Mouse (Mus musculus) hindbrain, embryonic 13.5 days (tissue): Measurements from ENCODE around the gene Tial1. TPM values are rescaled to one million over a fixed set of nuclear protein-coding genes. Genes with fewer than 3 reads are reported as not detected.

Experiments used
- ATAC-seq: fragments of 200-750 bp; cut with Nextera tagmentation; 2 replicates; pipeline ENCODE4 v1.8.0; 2017; ENCODE audit warnings: moderate TSS enrichment; ENCODE audit not compliant: low FRiP score
- H3K27ac ChIP-seq: fragments of 300-500 bp; sonication (generic); 2 replicates; pipeline ENCODE4 v1.5.1; 2015; ENCODE audit warnings: inconsistent platforms, mild to moderate bottlenecking, moderate library complexity
- H3K27me3 ChIP-seq: fragments of 300-500 bp; sonication (generic); 2 replicates; pipeline ENCODE4 v1.6.1; 2015; ENCODE audit warnings: mild to moderate bottlenecking, inconsistent platforms
- H3K36me3 ChIP-seq: fragments of 300-500 bp; sonication (generic); 2 replicates; pipeline ENCODE4 v1.6.1; 2015; ENCODE audit warnings: mild to moderate bottlenecking, inconsistent platforms
- H3K4me1 ChIP-seq: fragments of 300-500 bp; sonication (generic); replicated peaks from 2 replicates; pipeline ENCODE4 v1.6.1; 2015; ENCODE audit warnings: inconsistent platforms
- H3K4me2 ChIP-seq: fragments of 300-500 bp; sonication (generic); 2 replicates; pipeline ENCODE4 v1.6.1; 2015; ENCODE audit warnings: inconsistent platforms, mild to moderate bottlenecking, moderate library complexity
- H3K4me3 ChIP-seq: fragments of 300-500 bp; sonication (generic); 2 replicates; pipeline ENCODE4 v1.5.1; 2015; ENCODE audit warnings: mild to moderate bottlenecking, inconsistent platforms
- H3K9ac ChIP-seq: fragments of 300-500 bp; sonication (generic); 2 replicates; pipeline ENCODE4 v1.6.1; 2015; ENCODE audit warnings: mild to moderate bottlenecking, inconsistent platforms
- H3K9me3 ChIP-seq: fragments of 300-500 bp; sonication (generic); 2 replicates; pipeline ENCODE4 v1.6.1; 2016; ENCODE audit warnings: inconsistent platforms
- WGBS: fragments of 180-500 bp; shearing (Covaris S2); methylation state at CpG from one replicate; pipeline ENCODE4 v1.1.7; 2015; 5-methylcytosine and 5-hydroxymethylcytosine counted together
- polyA plus RNA-seq: library from polyadenylated mRNA; unstranded; fragments of >200 nt; fragmentation: Nextera tagmentation; extraction: Ambion mirVana; gene quantifications from 2 replicates; pipeline ENCODE4 v1.2.1, GENCODE M21; 2015

The Tial1 gene
- 34.3 and 36.2 TPM in 2 replicates for polyA plus RNA-seq

DNA sequence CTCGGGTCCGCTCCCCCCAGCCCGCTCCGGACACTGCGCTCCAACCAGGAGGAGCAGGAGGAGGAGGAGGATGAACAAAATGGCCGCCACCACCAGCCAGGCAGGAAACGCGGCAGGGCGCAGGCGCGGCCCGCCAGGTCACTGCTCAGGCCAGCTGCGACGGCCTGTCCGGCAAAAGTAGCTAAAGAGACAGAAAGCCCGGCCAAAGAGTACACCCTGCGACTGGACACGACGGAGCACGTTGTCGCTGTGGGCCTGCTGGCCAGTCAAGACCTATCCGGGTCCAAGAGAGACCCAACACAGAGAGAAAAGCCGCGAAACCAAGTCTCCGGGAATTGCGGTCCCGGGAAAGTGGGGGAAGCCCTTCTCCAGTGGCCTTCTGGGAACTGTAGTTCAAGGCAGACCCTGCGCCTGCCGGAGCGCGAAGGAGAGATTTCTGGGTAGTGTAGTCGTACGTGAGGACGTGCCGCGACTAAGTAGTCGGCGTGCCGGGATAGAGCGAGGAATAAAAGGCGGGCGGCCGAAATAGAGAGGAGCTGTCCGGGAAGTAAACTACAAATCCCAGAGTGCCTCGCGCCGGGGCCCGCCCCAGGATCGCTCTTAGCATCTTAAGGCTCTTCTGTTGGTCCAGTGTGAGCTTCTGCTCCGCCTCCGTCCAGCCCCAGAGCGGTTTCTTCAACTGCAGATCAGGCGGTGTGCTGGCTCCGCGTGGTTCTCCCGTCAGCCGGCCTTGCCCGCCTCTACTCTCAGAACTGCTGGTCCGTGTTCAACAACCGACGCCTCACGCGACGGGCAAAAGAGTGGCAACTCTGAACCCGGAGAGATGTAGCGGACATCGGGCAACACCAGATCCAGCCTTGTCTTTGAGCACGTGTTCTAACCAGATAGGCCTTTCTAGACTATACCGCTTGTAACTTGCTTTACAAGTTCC lies at the start of gene Tial1:
Tial1 (minus strand) TSS at position 433 of the 931 bp plus-strand sequence.
- no peaks in the 10 kb centered on the region for H3K9me3 ChIP-seq
- ATAC-seq, result peak; percentile 99
- H3K9ac ChIP-seq, result peak within 1 kb of the TSS; percentile 88
- peak within 1 kb of the TSS; percentile 93 for H3K4me3 ChIP-seq
- WGBS, result 1% methylated on average over 69 of the region's 69 CpGs
- no peaks in the 10 kb centered on the region for H3K36me3 ChIP-seq
- H3K27me3 ChIP-seq, result no peaks in the 10 kb centered on the region
- H3K27ac ChIP-seq, result peak within 1 kb of the TSS; percentile 94
- H3K4me1 ChIP-seq, result peaks cover 19% of the 10 kb centered on the region
- H3K4me2 ChIP-seq, result peak within 1 kb of the TSS; percentile 79

DNA sequence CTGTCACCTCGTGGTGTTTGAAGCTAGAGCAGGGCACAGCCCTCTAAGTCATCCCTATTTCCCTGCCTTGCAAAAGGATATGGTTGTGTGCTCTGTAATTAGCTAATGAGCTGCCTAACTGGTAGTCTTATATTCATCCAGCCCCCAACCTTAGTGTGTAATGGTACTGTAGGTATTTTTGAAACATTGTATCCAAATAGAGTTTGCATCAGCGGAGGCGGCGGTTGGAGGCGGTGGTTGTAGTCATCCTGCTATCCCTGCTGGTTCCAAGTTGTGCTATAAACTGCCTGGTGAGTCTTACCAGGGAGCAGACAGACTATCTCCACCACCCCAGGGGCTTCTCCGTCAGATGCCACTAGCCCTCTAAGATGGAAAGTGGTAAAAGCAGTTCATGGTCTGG lies 42.6 kb upstream of the Tial1 start:
- no peak for ATAC-seq
- H3K4me3 ChIP-seq, result no peak overlapping the region
- H3K27ac ChIP-seq, result no peak overlapping the region
- H3K4me2 ChIP-seq, result no peak overlapping the region
- H3K9me3 ChIP-seq, result no peaks in the 10 kb centered on the region
- WGBS, result 94% methylated on average over 6 of the region's 6 CpGs
- H3K4me1 ChIP-seq, result no peaks in the 10 kb centered on the region
- H3K36me3 ChIP-seq, result no peaks in the 10 kb centered on the region
- H3K27me3 ChIP-seq, result no peaks in the 10 kb centered on the region
- no peak overlapping the region for H3K9ac ChIP-seq

DNA sequence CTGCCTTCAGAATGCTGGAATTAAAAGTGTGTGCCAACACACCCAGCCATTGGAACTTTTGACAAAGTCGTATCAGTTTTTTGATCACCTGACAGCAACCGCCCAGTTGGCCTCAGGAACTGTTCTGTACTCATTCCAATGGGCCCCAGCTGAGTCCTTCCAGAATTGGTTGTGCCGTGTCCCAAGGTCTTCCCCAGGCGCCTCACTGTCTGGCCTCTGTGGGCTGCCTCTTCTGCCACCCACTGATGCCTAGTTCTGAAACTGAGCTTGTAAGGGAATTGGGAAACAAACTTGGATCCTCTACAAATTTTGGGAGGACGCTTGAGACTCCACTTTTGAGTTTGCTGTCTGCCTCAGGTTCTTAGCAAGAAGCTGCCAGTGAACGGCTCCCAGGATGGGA lies 38.3 kb upstream of the Tial1 start:
- no peak for ATAC-seq
- Histone ChIP-seq H3K4me2 (no peak overlapping the region), H3K36me3 (no peaks in the 10 kb centered on the region), H3K9me3 (no peaks in the 10 kb centered on the region), H3K27ac (no peak overlapping the region), H3K4me1 (no peaks in the 10 kb centered on the region), H3K4me3 (no peak overlapping the region), H3K27me3 (no peaks in the 10 kb centered on the region), H3K9ac (no peak overlapping the region)
- 85% methylated on average over 6 of the region's 6 CpGs for WGBS

DNA sequence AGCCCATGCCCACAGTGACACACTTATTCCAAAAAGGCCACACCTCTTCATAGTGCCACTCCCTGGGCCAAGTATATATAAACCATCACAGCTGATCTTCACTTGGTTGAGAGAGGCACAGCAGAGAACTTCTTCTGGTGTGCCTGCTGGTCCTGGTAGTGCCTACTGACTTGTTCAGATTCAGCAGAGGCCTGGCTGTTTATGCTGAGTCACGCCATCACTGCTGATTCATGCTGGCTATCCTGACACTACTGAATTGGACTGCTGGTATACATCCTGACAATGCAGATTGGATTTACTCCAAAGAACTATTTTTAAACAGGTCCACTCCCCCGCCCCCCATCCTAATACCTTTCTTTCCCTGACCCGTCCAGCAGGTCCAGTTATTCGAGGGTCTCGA lies 33.0 kb upstream of the Tial1 start:
- no peak for ATAC-seq
- Histone ChIP-seq H3K27ac (no peak overlapping the region), H3K4me3 (no peak overlapping the region), H3K9me3 (no peaks in the 10 kb centered on the region), H3K36me3 (no peaks in the 10 kb centered on the region), H3K4me2 (no peak overlapping the region), H3K9ac (no peak overlapping the region), H3K27me3 (no peaks in the 10 kb centered on the region), H3K4me1 (no peaks in the 10 kb centered on the region)
- WGBS, result 94% methylated on average over 5 of the region's 5 CpGs

DNA sequence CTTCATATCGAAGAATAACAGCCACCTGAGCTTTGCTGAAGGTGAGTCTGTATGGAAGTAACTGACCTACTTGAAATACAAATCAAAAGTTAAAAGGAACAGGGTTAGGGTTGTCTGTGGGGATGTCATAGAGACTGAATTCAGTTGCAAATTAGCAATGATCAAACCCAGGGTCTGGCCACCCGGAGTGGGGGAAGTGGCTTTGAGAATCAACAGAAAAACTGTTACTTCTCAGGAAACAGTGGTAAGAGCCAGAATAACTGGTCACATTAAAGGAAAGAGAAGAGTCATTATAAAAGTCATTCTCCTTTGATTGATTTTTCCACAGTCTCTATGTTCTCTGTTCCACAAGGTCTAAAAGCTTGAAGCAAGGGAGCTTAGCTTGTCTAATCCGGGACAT lies 27.5 kb upstream of the Tial1 start:
- no peak for ATAC-seq
- Histone ChIP-seq H3K9ac (no peak overlapping the region), H3K27me3 (no peaks in the 10 kb centered on the region), H3K4me1 (no peaks in the 10 kb centered on the region), H3K4me2 (no peak overlapping the region), H3K27ac (no peak overlapping the region), H3K36me3 (no peaks in the 10 kb centered on the region), H3K4me3 (no peak overlapping the region), H3K9me3 (peaks cover 30% of the 10 kb centered on the region)
- 98% methylated on average over 3 of the region's 3 CpGs for WGBS

DNA sequence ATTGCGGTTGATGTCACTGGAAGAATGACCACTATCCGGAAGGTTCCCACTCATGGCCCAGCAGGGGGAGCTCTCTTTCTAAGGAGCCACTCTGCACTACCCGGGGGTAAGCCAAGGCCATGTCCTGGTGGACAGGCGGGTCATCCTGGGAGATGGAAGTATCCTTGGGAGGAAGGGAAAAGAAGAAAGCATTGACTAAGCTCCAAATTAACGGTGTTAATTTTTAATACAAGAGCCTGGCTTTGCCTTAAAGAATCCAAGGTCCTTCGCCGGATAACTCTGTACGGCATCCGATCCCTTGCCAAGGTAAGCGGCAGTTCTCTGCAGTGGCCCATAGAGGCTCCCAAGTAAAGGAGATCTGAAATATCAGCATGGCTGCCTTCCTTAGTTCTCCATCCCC lies 12.8 kb upstream of the Tial1 start:
- H3K4me1 ChIP-seq, result no peaks in the 10 kb centered on the region
- peak overlapping the region; percentile 24; the same call in 1 of the 2 replicates for H3K4me3 ChIP-seq
- peak overlapping the region; percentile 41 for H3K4me2 ChIP-seq
- 26% methylated on average over 10 of the region's 10 CpGs for WGBS
- H3K27me3 ChIP-seq, result no peaks in the 10 kb centered on the region
- ATAC-seq, result peak; percentile 83
- no peak overlapping the region for H3K27ac ChIP-seq
- no peak overlapping the region for H3K9ac ChIP-seq
- H3K9me3 ChIP-seq, result no peaks in the 10 kb centered on the region; the same call in 1 of the 2 replicates
- H3K36me3 ChIP-seq, result no peaks in the 10 kb centered on the region

DNA sequence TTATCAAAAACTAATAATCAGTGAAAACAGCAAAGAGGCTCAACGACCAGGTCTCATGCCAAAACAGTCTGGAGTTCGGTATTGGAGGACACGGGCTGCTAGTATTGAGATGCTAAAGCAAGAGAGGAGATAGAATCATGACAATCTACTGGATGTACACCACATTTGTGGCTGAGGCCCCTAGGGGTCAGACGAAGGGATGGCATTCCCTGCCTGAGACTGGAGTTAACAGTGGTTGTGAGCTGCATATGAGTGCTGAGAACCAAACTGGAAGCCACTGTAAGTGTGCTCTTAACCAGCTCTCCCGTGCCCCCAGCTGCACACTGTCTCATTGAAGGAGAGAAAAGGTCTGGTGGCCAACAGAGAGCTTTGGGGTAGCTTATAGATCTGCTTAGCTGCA lies 889 bp upstream of the Tial1 start:
- Histone ChIP-seq H3K27ac (no peak overlapping the region), H3K4me2 (peak overlapping the region; percentile 65), H3K36me3 (no peaks in the 10 kb centered on the region), H3K4me1 (peaks cover 18% of the 10 kb centered on the region), H3K9ac (peak overlapping the region; percentile 59), H3K9me3 (no peaks in the 10 kb centered on the region), H3K4me3 (peak overlapping the region; percentile 93; the same call in 1 of the 2 replicates), H3K27me3 (no peaks in the 10 kb centered on the region)
- no peak for ATAC-seq
- WGBS, result 71% methylated on average over 5 of the region's 5 CpGs

DNA sequence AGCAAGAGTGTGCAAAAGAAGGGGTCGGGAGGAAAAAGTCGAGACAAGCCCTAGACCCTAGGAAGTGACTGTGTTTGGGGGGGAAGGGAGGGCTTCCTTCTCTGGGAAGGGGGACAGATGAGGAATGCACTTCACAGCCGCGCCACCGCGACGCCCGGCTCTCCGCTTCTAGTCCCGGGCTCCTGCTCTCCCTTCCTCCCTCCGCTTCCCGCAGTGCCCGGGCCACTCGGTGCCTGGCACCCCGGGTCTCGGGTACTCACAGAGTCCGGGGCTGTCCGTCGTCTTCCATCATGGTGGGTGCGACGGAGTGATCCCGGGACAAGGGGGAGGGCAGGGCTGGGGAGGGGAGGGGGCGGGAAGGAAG lies 670 bp downstream of the Tial1 start:
- Histone ChIP-seq H3K27ac (peak overlapping the region; percentile 94), H3K4me3 (peak overlapping the region; percentile 93), H3K4me2 (peak overlapping the region; percentile 79), H3K9ac (peak overlapping the region; percentile 88), H3K36me3 (no peaks in the 10 kb centered on the region), H3K9me3 (no peaks in the 10 kb centered on the region), H3K4me1 (peaks cover 19% of the 10 kb centered on the region), H3K27me3 (no peaks in the 10 kb centered on the region)
- peak; percentile 48 for ATAC-seq
- under 1% methylated on average over 21 of the region's 23 CpGs for WGBS

DNA sequence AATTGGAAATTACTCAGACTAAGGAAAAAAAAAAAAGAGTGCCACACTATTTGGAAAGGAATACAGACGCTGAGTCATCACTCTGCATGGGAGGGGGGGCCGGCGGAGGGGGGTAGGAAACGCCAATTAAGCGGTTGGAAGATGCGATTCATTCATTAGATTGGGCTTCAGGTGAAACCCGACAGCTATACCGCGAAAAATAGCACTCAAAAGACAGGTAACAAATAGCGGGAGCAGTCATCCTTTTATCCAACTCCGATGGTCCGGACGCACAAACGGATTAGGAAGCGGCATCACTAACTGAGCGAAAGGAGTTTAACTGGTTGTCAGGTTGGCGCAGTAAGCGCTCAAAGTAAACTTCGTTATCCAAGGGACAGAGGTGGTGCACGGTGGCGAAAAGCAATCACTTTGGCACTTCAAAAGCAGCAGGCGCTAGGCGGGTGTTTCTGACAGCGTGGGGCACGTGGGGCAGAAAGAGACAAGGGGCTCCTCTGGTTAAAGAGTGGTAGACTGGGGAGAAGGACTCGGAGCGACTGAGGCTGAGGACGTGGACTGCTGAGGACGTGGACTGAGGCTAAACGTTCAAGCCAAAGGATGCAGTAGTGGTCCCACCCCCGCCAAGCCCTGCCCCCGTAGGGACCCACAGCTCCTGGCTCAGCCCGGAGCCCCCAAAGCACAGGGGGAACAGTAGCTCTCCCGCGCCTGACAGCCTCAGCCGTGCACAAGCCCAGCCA lies 1.2 kb downstream of the Tial1 start:
- H3K9ac ChIP-seq, result peak overlapping the region; percentile 88
- peaks cover 19% of the 10 kb centered on the region for H3K4me1 ChIP-seq
- WGBS, result under 1% methylated on average over 36 of the region's 36 CpGs
- H3K27me3 ChIP-seq, result no peaks in the 10 kb centered on the region
- peak overlapping the region; percentile 93 for H3K4me3 ChIP-seq
- H3K27ac ChIP-seq, result peak overlapping the region; percentile 94
- no peaks in the 10 kb centered on the region for H3K9me3 ChIP-seq
- H3K36me3 ChIP-seq, result no peaks in the 10 kb centered on the region
- ATAC-seq, result no peak; the same call in none of the 2 replicates
- H3K4me2 ChIP-seq, result peak overlapping the region; percentile 79

DNA sequence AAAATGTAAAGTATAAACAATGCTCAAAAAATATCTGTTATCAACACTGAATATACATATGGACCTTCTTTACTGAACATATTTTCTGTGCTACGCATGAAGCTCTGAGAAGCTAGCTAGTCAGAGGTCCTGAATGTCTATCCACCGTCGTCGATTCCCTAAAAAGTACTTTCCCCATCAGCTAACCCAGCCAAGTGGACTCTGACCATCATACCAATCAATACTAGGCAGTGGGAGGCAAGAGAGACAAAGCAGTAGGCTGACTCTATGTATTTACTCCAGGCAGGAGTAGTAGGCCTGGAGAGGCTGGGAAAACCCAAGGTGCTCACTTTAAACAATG lies 1.8 kb downstream of the Tial1 start:
- Histone ChIP-seq H3K27me3 (no peaks in the 10 kb centered on the region), H3K4me1 (peaks cover 19% of the 10 kb centered on the region), H3K27ac (peak overlapping the region; percentile 94), H3K9ac (peak overlapping the region; percentile 88), H3K9me3 (no peaks in the 10 kb centered on the region), H3K36me3 (no peaks in the 10 kb centered on the region), H3K4me3 (peak overlapping the region; percentile 93), H3K4me2 (peak overlapping the region; percentile 79)
- ATAC-seq, result no peak
- 12% methylated on average over 4 of the region's 4 CpGs for WGBS

DNA sequence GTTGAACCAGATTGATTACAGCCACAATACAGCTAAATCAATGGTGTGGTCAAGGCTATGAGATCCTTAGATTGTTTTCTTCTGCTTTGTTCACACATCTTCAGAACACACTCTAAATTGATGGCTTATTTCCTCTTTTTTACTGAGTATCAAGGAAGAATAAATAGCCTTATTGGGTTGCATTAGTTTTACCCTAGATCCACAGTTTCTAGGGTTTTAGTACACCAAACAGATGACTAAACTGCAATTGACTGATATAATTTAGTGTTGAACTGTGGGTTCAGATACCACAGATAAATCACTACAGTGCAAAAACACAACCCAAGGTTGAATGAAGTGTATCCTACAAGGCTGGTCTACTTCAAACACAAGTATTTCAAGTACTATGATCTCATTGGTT lies 3.5 kb downstream of the Tial1 start:
- Histone ChIP-seq H3K4me2 (no peak overlapping the region), H3K27me3 (no peaks in the 10 kb centered on the region), H3K27ac (no peak overlapping the region), H3K4me1 (peaks cover 19% of the 10 kb centered on the region), H3K9ac (no peak overlapping the region), H3K4me3 (no peak overlapping the region), H3K9me3 (no peaks in the 10 kb centered on the region), H3K36me3 (peaks cover 8% of the 10 kb centered on the region)
- ATAC-seq, result no peak

DNA sequence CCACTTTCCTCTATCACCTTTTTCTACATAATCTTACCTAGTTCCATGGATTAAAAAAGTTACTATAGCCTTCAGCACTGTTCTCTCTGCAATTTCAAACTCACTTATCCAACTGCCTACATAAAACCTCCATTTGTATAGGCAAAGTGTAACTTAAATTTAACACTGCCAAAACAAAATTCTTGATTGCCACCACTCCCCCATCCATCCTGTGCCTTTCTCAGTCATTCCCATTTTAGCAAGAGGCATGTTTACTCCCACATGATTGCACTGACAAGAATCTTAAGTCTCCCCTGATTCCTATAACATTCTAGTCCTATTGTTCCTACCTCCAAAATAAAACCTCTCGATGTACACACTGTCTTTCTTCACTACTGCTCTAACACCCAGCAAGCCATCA lies 8.8 kb downstream of the Tial1 start:
- no peak for ATAC-seq
- peaks cover 32% of the 10 kb centered on the region for H3K36me3 ChIP-seq

More for the DNA sequence above, 8.8 kb downstream of the Tial1 start:
- Histone ChIP-seq H3K27me3 (no peaks in the 10 kb centered on the region), H3K9ac (no peak overlapping the region), H3K4me3 (no peak overlapping the region), H3K27ac (no peak overlapping the region), H3K4me1 (peaks cover 4% of the 10 kb centered on the region), H3K4me2 (no peak overlapping the region), H3K9me3 (no peaks in the 10 kb centered on the region)
- 100% methylated on average over 1 of the region's 1 CpGs for WGBS
